Mouse (Mus musculus) midbrain, embryonic 13.5 days (tissue): ENCODE measurements at regions not wholly inside any gene's neighbourhood (a gene's known extent, or its start where the extent isn't known, plus 50 kb on each side); places are given as distances from the start of the nearest gene placed in this dataset.

Experiments used
- ATAC-seq: fragments of 200-750 bp; cut with Nextera tagmentation; 2 replicates; pipeline ENCODE4 v1.8.0; 2017; ENCODE audit warnings: mild to moderate bottlenecking, moderate TSS enrichment, moderate library complexity
- H3K27ac ChIP-seq: fragments of 300-500 bp; sonication (generic); 2 replicates; pipeline ENCODE4 v1.5.1; 2015; ENCODE audit warnings: inconsistent platforms, mild to moderate bottlenecking, moderate library complexity
- H3K27me3 ChIP-seq: fragments of 300-500 bp; sonication (generic); 2 replicates; pipeline ENCODE4 v1.6.1; 2015; ENCODE audit warnings: mild to moderate bottlenecking, inconsistent platforms
- H3K36me3 ChIP-seq: fragments of 300-500 bp; sonication (generic); 2 replicates; pipeline ENCODE4 v1.6.1; 2015; ENCODE audit warnings: mild to moderate bottlenecking, inconsistent platforms
- H3K4me1 ChIP-seq: fragments of 300-500 bp; sonication (generic); replicated peaks from 2 replicates; pipeline ENCODE4 v1.6.1; 2015; ENCODE audit warnings: inconsistent platforms
- H3K4me2 ChIP-seq: fragments of 300-500 bp; sonication (generic); replicated peaks from 2 replicates; pipeline ENCODE4 v1.6.1; 2015; ENCODE audit warnings: moderate library complexity, mild to moderate bottlenecking, inconsistent platforms
- H3K4me3 ChIP-seq: fragments of 300-500 bp; sonication (generic); replicated peaks from 2 replicates; pipeline ENCODE4 v1.5.1; 2015; ENCODE audit warnings: mild to moderate bottlenecking, inconsistent platforms
- H3K9ac ChIP-seq: fragments of 300-500 bp; sonication (generic); replicated peaks from 2 replicates; pipeline ENCODE4 v1.6.1; 2015; ENCODE audit warnings: mild to moderate bottlenecking, inconsistent platforms
- H3K9me3 ChIP-seq: fragments of 300-500 bp; sonication (generic); 2 replicates; pipeline ENCODE4 v1.6.1; 2016; ENCODE audit warnings: mild to moderate bottlenecking, inconsistent platforms
- WGBS: fragments of 180-500 bp; shearing (Covaris S2); methylation state at CpG from one replicate; pipeline ENCODE4 v1.1.7; 2015; 5-methylcytosine and 5-hydroxymethylcytosine counted together

GRCm38 (mm10) chr8:89152867-89153595, 109.1 kb upstream of the Sall1 start:
- peaks cover 19% of the 10 kb centered on the region for H3K4me1 ChIP-seq
- H3K9me3 ChIP-seq, result no peaks in the 10 kb centered on the region
- H3K9ac ChIP-seq, result no peak overlapping the region
- 29% methylated on average over 17 of the region's 17 CpGs for WGBS
- ATAC-seq, result peak; percentile 79
- H3K27ac ChIP-seq, result 0 out of 2 replicates have a peak overlapping the region, but pooled peaks have one; percentile 27
- H3K4me3 ChIP-seq, result no peak overlapping the region
- H3K36me3 ChIP-seq, result no peaks in the 10 kb centered on the region
- no peaks in the 10 kb centered on the region for H3K27me3 ChIP-seq
- H3K4me2 ChIP-seq, result peak overlapping the region; percentile 25

GRCm38 (mm10) chr8:89152331-89152730, 108.4 kb upstream of the Sall1 start:
- no peaks in the 10 kb centered on the region for H3K9me3 ChIP-seq
- peak overlapping the region; percentile 27; the same call in 1 of the 2 replicates for H3K27ac ChIP-seq
- H3K9ac ChIP-seq, result no peak overlapping the region
- H3K4me3 ChIP-seq, result no peak overlapping the region
- H3K27me3 ChIP-seq, result no peaks in the 10 kb centered on the region
- WGBS, result 77% methylated on average over 8 of the region's 8 CpGs
- H3K4me1 ChIP-seq, result peaks cover 19% of the 10 kb centered on the region
- no peaks in the 10 kb centered on the region for H3K36me3 ChIP-seq
- peak overlapping the region; percentile 25 for H3K4me2 ChIP-seq
- no peak for ATAC-seq

- Histone ChIP-seq H3K27me3 (no peaks in the 10 kb centered on the region), H3K4me2 (no peak overlapping the region), H3K9me3 (no peaks in the 10 kb centered on the region), H3K4me1 (peaks cover 19% of the 10 kb centered on the region), H3K27ac (no peak overlapping the region), H3K9ac (no peak overlapping the region), H3K4me3 (no peak overlapping the region), H3K36me3 (no peaks in the 10 kb centered on the region)
- 92% methylated on average over 2 of the region's 2 CpGs for WGBS
- no peak for ATAC-seq
These were observed 107.0 kb upstream of the Sall1 start for GRCm38 (mm10) chr8:89150952-89151351.

- Histone ChIP-seq H3K9me3 (no peaks in the 10 kb centered on the region), H3K4me2 (no peak overlapping the region), H3K4me1 (peaks cover 24% of the 10 kb centered on the region), H3K36me3 (no peaks in the 10 kb centered on the region), H3K4me3 (no peak overlapping the region), H3K9ac (no peak overlapping the region), H3K27ac (no peak overlapping the region), H3K27me3 (no peaks in the 10 kb centered on the region)
- no peak for ATAC-seq
- 60% methylated on average over 8 of the region's 8 CpGs for WGBS
These were observed 97.7 kb upstream of the Sall1 start for GRCm38 (mm10) chr8:89141529-89142235.

GRCm38 (mm10) chr8:89139876-89140275, 95.9 kb upstream of the Sall1 start:
- Histone ChIP-seq H3K9ac (no peak overlapping the region), H3K4me1 (peaks cover 25% of the 10 kb centered on the region), H3K27ac (no peak overlapping the region), H3K4me2 (no peak overlapping the region), H3K9me3 (no peaks in the 10 kb centered on the region), H3K27me3 (no peaks in the 10 kb centered on the region), H3K36me3 (no peaks in the 10 kb centered on the region), H3K4me3 (no peak overlapping the region)
- ATAC-seq, result no peak
- 80% methylated on average over 3 of the region's 3 CpGs for WGBS

- Histone ChIP-seq H3K4me3 (no peak overlapping the region), H3K9ac (no peak overlapping the region), H3K36me3 (no peaks in the 10 kb centered on the region), H3K9me3 (no peaks in the 10 kb centered on the region), H3K4me2 (no peak overlapping the region), H3K27me3 (no peaks in the 10 kb centered on the region), H3K27ac (no peak overlapping the region), H3K4me1 (peaks cover 22% of the 10 kb centered on the region)
- ATAC-seq, result no peak
- 79% methylated on average over 8 of the region's 8 CpGs for WGBS
These were observed 94.6 kb upstream of the Sall1 start for GRCm38 (mm10) chr8:89138416-89139125.

- no peak for ATAC-seq
- H3K36me3 ChIP-seq, result no peaks in the 10 kb centered on the region
- no peak overlapping the region for H3K9ac ChIP-seq
- no peak overlapping the region for H3K4me3 ChIP-seq
- no peak overlapping the region for H3K27ac ChIP-seq
- 83% methylated on average over 19 of the region's 19 CpGs for WGBS
- no peaks in the 10 kb centered on the region for H3K27me3 ChIP-seq
- 0 out of 2 replicates have a peak, but pooled peaks cover 4% of the 10 kb centered on the region for H3K4me1 ChIP-seq
- no peaks in the 10 kb centered on the region for H3K9me3 ChIP-seq
- H3K4me2 ChIP-seq, result no peak overlapping the region
These were observed 90.9 kb upstream of the Sall1 start for GRCm38 (mm10) chr8:89134581-89135484.

- Histone ChIP-seq H3K27me3 (no peaks in the 10 kb centered on the region), H3K4me3 (no peak overlapping the region), H3K4me1 (0 out of 2 replicates have a peak, but pooled peaks cover 4% of the 10 kb centered on the region), H3K4me2 (no peak overlapping the region), H3K9ac (no peak overlapping the region), H3K36me3 (no peaks in the 10 kb centered on the region), H3K9me3 (no peaks in the 10 kb centered on the region), H3K27ac (no peak overlapping the region)
- ATAC-seq, result no peak
- 50% methylated on average over 5 of the region's 5 CpGs for WGBS
These were observed 90.1 kb upstream of the Sall1 start for GRCm38 (mm10) chr8:89134058-89134457.

- Histone ChIP-seq H3K27ac (no peak overlapping the region), H3K4me2 (no peak overlapping the region), H3K4me1 (no peaks in the 10 kb centered on the region), H3K4me3 (no peak overlapping the region), H3K9ac (no peak overlapping the region), H3K36me3 (no peaks in the 10 kb centered on the region), H3K27me3 (no peaks in the 10 kb centered on the region), H3K9me3 (no peaks in the 10 kb centered on the region)
- 88% methylated on average over 6 of the region's 6 CpGs for WGBS
- no peak for ATAC-seq
These were observed 77.1 kb upstream of the Sall1 start for GRCm38 (mm10) chr8:89121051-89121450.

GRCm38 (mm10) chr8:89107895-89108660, 64.1 kb upstream of the Sall1 start:
- no peak overlapping the region for H3K4me2 ChIP-seq
- no peak for ATAC-seq
- no peaks in the 10 kb centered on the region for H3K36me3 ChIP-seq
- no peak overlapping the region for H3K4me3 ChIP-seq
- no peak overlapping the region for H3K9ac ChIP-seq
- WGBS, result 73% methylated on average over 15 of the region's 15 CpGs
- no peaks in the 10 kb centered on the region for H3K9me3 ChIP-seq
- no peaks in the 10 kb centered on the region for H3K4me1 ChIP-seq
- no peaks in the 10 kb centered on the region for H3K27me3 ChIP-seq
- H3K27ac ChIP-seq, result no peak overlapping the region

- no peaks in the 10 kb centered on the region for H3K9me3 ChIP-seq
- ATAC-seq, result no peak
These were observed 62.4 kb upstream of the Sall1 start for GRCm38 (mm10) chr8:89106346-89106745.

More at GRCm38 (mm10) chr8:89106346-89106745, 62.4 kb upstream of the Sall1 start:
- no peaks in the 10 kb centered on the region for H3K27me3 ChIP-seq
- no peak overlapping the region for H3K27ac ChIP-seq
- H3K4me2 ChIP-seq, result no peak overlapping the region
- no peaks in the 10 kb centered on the region for H3K36me3 ChIP-seq
- no peak overlapping the region for H3K9ac ChIP-seq
- 88% methylated on average over 4 of the region's 4 CpGs for WGBS
- no peak overlapping the region for H3K4me3 ChIP-seq
- H3K4me1 ChIP-seq, result no peaks in the 10 kb centered on the region
